Mouse (Mus musculus) NIH3T3 (cell line): ENCODE data around the gene Rps8.

Experiments used
- DNase-seq: peaks from one replicate; pipeline ENCODE4 v3.0.0-alpha.2; 2012; ENCODE audit warnings: low read depth

The Rps8 gene

DNA sequence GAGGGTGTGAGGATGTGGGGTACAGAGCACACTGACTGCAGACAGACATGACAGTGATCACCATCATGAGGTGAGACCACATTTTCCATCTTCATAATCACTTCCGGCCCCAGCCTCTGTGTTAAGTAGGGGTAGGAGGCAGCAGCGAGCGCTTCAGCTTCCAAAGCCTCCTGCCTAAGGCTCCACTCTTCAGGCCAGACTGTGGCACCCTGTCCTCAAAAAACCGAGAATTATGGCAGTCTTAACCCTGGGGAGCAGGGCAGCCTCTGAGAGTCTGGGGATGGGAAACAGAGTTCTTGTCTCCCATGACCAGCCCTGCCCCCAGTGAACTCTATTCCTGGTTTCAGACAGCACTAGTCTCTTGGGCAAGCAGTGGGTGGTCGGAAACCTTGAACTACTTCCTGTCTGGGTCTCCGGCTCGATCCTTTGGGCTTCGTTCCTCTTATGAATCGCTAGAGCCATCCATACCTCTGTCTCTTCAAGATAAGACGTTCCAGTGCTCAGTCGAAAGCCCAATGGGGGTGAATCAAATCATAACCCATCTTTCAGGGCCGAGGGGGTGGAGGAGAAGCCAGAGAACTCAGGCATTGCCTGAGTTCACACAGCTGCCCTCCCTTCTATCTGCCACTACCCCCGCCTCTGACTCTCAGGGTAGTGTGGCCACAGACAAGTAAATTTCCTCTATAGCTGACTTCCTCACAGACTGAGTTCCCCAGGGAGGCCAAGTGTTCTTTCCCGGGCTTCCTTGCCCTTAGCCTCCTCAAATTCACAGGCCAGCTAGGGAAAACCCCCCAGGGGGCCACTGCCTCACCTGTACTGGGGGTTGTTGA lies 31.3 kb downstream of the Rps8 start:
- DNase-seq = peak; percentile 76

- no peak for DNase-seq
Observed at GRCm38 (mm10) chr4:117124218-117124517, 31.9 kb downstream of the Rps8 start.

DNA sequence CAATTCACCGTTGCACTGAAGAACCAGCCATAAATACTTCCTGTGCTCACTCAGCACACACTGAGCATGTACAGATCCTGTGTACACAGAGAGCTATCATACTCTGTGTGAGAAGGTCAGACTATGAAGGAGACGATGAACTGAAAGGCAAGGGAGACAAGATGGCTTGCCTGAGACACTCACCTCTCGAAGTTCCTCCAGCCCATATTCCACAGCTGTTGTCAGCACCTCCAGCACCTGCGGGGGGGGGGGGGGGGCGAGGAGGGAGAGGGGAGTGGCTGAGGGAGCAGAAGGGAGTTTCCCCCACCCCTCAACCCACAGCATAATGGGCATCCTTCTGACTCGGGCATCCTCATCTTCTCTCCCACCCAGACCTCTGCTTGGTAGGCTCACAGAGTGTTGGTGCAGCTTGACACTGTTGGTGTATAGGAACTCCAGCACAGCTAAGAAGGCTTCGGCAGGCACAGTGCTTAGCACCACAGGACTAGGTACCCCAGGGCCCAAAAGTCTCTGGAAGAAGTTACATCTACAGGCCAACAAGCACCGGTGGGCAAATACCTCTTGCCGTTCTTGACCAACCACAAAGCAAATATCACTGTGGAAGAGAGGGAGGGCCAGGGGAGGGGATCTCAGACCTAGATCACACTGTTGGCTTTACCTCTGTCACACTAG lies 32.4 kb downstream of the Rps8 start:
- no peak for DNase-seq

DNA sequence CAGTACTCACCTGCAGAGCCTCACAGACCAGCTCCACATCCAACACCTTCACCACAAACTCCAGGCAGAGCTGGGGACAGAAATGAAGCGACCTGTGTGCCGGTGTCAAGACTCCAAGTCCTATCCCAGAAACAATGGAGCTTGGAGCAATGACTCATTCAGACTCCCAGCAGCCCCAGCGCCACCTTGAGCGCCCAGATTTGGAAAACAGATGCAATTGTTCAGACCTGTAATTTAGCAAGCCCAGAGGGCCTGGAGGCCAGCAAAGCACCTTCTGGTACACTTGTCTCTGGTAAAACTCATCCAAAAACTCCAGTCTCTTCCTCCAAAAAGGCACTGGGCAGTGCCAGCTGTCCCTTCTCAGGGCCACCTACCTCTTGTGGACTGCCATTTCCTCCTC lies 33.8 kb downstream of the Rps8 start:
- DNase-seq = no peak

- peak; percentile 100 for DNase-seq
Observed at GRCm38 (mm10) chr4:117120445-117121414, 35.3 kb downstream of the Rps8 start.

DNA sequence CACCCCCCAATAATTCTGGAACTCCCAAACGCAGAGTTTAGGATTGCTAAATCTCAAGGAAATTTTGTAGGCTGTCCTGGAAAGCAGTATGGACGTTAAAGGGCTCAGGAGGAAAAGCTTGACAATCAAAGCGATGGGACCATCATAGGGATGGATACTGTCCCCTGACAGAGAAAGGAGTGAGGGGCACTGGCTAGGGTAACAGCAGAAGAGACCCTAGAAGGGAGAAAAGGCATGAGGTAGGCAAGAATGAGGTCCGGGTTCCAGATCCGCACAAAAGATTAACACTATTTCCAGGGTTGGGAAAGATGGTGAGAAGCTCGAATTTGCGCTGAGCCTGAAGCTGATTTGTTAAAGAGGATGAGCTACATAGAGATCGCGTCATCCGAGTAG lies 36.0 kb downstream of the Rps8 start:
- no peak for DNase-seq

GRCm38 (mm10) chr4:117119636-117120035 lies 36.4 kb downstream of the Rps8 start:
- DNase-seq = no peak

- DNase-seq = peak; percentile 43
Observed at GRCm38 (mm10) chr4:117117931-117118330, 38.1 kb downstream of the Rps8 start.

DNA sequence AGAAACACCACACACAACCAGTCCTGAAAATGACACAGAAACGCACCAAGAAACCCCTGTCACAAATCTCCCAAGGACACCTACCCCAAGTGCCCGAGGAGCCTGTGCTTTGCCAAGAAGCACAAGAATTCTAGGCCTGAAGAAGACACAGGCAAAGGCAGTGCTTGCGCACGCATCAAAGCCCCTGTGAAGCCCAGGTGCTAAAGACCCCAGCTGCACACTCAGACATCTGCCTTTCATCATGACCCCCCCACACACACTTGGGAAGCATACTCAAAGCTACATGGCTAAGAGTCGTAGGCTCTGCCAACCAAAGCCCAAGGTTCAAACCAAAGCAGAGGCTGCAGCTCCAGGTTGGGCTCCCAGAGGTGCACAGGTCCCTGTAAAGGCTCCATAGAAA lies 40.5 kb downstream of the Rps8 start:
- no peak for DNase-seq

GRCm38 (mm10) chr4:117113237-117113636 lies 42.8 kb downstream of the Rps8 start:
- DNase-seq = no peak

DNA sequence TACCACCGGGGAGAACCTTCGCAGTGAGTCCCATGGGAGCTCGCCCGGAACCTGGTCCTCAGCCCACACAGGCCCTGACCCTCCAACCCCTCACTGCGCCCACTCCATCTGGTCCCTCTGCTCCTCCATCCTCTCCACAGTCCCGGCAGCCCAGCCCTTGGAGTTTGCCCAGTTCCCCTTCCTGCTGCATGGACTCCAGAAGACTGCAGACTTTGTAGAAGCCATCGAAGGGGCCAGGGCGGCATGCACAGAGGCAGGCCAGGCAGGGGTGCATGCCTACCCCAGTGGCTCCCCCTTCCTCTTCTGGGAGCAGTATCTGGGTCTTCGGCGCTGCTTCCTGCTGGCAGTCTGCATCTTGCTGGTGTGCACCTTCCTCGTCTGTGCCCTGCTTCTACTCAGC lies 45.1 kb downstream of the Rps8 start:
- no peak for DNase-seq

DNA sequence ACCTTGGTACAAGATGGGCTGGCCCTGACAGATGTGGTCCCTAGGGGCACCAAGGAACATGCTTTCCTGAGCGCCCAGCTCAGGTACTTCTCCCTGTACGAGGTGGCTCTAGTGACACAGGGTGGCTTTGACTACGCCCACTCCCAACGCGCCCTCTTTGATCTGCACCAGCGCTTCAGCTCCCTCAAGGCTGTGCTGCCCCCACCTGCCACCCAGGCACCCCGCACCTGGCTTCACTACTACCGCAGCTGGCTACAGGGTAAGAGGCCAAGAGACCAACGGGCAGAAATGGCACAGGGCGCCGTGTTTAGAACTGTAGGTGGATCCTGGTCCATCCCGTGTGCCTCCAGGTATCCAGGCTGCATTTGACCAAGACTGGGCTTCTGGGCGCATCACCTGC lies 45.8 kb downstream of the Rps8 start:
- no peak for DNase-seq

DNA sequence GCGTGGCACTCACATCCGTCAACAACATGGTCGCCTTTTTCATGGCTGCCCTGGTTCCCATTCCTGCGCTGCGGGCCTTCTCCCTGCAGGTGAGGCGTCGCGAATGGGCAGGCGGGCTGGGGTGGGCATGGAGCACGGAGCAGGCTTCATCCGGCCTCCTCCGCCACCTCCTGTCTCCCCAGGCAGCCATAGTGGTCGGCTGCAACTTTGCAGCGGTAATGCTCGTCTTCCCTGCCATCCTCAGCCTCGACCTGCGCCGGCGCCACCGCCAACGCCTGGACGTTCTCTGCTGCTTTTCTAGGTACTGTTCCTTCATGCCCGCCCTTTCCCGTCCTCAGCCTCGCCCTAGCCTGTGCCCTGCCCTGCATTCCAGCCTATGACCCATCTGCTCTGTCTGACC lies 46.7 kb downstream of the Rps8 start:
- DNase-seq = no peak

DNA sequence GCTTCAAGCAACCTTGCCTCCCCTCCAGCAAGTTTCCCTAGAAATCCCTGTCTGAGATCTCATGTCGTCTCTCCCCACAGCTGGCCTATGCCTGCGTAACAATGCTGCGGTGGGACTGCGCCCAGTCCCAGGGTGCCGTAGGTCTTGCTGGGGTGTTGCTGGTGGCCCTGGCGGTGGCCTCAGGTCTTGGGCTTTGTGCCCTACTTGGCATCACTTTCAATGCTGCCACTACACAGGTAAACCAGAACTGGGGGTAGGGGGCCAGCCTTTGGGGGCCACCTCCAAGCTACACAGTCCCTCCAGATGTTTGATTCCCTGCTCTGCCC lies 47.6 kb downstream of the Rps8 start:
- no peak for DNase-seq

DNA sequence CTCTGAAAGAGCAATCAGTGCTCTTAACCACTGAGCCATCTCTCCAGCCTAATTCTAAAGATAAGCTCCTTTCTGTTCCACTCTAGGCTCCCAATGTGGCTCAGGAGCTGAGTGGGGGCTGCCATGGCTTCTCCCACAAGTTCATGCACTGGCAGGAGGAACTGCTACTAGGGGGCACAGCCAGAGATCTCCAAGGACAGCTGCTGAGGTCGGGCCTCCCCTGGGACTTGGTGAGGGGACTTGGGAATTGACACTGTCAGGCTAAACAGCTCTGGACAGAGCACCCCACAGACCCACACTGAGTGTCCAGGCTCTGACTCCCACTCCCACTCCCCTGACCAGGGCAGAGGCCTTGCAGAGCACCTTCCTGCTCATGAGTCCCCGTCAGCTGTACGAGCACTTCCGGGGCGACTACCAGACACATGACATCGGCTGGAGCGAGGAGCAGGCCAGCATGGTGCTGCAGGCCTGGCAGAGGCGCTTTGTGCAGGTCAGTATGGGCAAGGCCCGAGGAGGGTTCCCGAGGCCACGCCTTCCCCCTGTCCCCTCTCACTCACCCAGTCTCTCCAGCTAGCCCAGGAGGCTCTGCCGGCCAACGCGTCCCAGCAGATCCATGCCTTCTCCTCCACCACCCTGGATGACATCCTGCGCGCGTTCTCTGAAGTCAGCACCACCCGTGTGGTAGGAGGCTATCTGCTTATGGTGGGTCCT lies 48.1 kb downstream of the Rps8 start:
- DNase-seq = no peak

GRCm38 (mm10) chr4:117105127-117105526 lies 50.9 kb downstream of the Rps8 start:
- no peak for DNase-seq

GRCm38 (mm10) chr4:117104672-117105071 lies 51.4 kb downstream of the Rps8 start:
- DNase-seq = peak; percentile 29
